Mouse (Mus musculus) mouse embryonic stem cell (cell line): ENCODE measurements around the gene Tmem164.

ENCODE experiments used
- in situ Hi-C, 2 experiments: fragments of 300-500 bp; cut with MboI; formaldehyde crosslinking; loops; 1 replicate in 1 of 2; 3 replicates in 1 of 2; pipeline ENCODE4 v1.14.3; 2019 to 2020; ENCODE audit warnings: low sequenced_read_pairs in 2 of 2, low pct_unique_long_range_greater_than_20kb in 1 of 2, mixed read lengths in 1 of 2; ENCODE audit not compliant: unreplicated experiment in 1 of 2

Tmem164 gene

GRCm38 (mm10) chrX:142806620-142807061, 125.4 kb downstream of the Tmem164 start:
- in situ Hi-C loops = loop anchor here in 1 of 2 experiments (25.0 kb wide), 1 partner anchor 631 kb away; no protein-coding TSS in a partner anchor

- in situ Hi-C loops = loop anchor here in 1 of 2 experiments (25.0 kb wide), 1 partner anchor 629 kb away; no protein-coding TSS in a partner anchor
Observed at GRCm38 (mm10) chrX:142808411-142808810, 127.2 kb downstream of the Tmem164 start.

- in situ Hi-C loops = loop anchor here in 1 of 2 experiments (25.0 kb wide), 1 partner anchor 624 kb away; no protein-coding TSS in a partner anchor
Observed at GRCm38 (mm10) chrX:142813146-142813545, 131.9 kb downstream of the Tmem164 start.

GRCm38 (mm10) chrX:142818057-142818682, 137.0 kb downstream of the Tmem164 start:
- in situ Hi-C loops = loop anchor here in 1 of 2 experiments (25.0 kb wide), 1 partner anchor 619 kb away; no protein-coding TSS in a partner anchor

GRCm38 (mm10) chrX:142821239-142821638, 140.0 kb downstream of the Tmem164 start:
- in situ Hi-C loops = loop anchor here (5.0 to 25.0 kb wide), 2 partner anchors 231 to 616 kb away; no protein-coding TSS in a partner anchor

GRCm38 (mm10) chrX:142821846-142822245, 140.6 kb downstream of the Tmem164 start:
- in situ Hi-C loops = loop anchor here (5.0 to 25.0 kb wide), 2 partner anchors 230 to 615 kb away; no protein-coding TSS in a partner anchor

GRCm38 (mm10) chrX:142825309-142825708, 144.1 kb downstream of the Tmem164 start:
- in situ Hi-C loops = no loop called here

- in situ Hi-C loops = no loop called here
Observed at GRCm38 (mm10) chrX:142827644-142828043, 146.4 kb downstream of the Tmem164 start.

GRCm38 (mm10) chrX:142828184-142828908, 147.1 kb downstream of the Tmem164 start:
- in situ Hi-C loops = no loop called here

- in situ Hi-C loops = no loop called here
Observed at GRCm38 (mm10) chrX:142829267-142829666, 148.1 kb downstream of the Tmem164 start.

- in situ Hi-C loops = no loop called here
Observed at GRCm38 (mm10) chrX:142829866-142830470, 148.8 kb downstream of the Tmem164 start.

- in situ Hi-C loops = no loop called here
Observed at GRCm38 (mm10) chrX:142830572-142830971, 149.4 kb downstream of the Tmem164 start.

- in situ Hi-C loops = no loop called here
Observed at GRCm38 (mm10) chrX:142832221-142832620, 151.0 kb downstream of the Tmem164 start.

GRCm38 (mm10) chrX:142833164-142833796, 152.1 kb downstream of the Tmem164 start:
- in situ Hi-C loops = no loop called here

GRCm38 (mm10) chrX:142834807-142835206, 153.6 kb downstream of the Tmem164 start:
- in situ Hi-C loops = no loop called here

- in situ Hi-C loops = no loop called here
Observed at GRCm38 (mm10) chrX:142836399-142836798, 155.2 kb downstream of the Tmem164 start.

- in situ Hi-C loops = no loop called here
Observed at GRCm38 (mm10) chrX:142837316-142837715, 156.1 kb downstream of the Tmem164 start.

- in situ Hi-C loops = no loop called here
Observed at GRCm38 (mm10) chrX:142838841-142839240, 157.6 kb downstream of the Tmem164 start.

GRCm38 (mm10) chrX:142839411-142839810, 158.2 kb downstream of the Tmem164 start:
- in situ Hi-C loops = no loop called here
